Mouse (Mus musculus): ENCODE results near the gene P2rx7. TPM values are rescaled to one million over a fixed set of nuclear protein-coding genes. Genes with fewer than 3 reads are reported as not detected.

Gene P2rx7
- total and polyA plus RNA-seq, 2 experiments from 2014 or later = 3.6 to 7.3 TPM

GRCm38 (mm10) chr5:122731321-122731720, 87.6 kb downstream of the P2rx7 start:
- ATAC-seq (ENCODE audit: low FRiP score) (no peak), DNase-seq (ENCODE audit: low spot score) (no peak)

GRCm38 (mm10) chr5:122731991-122732673, 88.4 kb downstream of the P2rx7 start:
- Histone ChIP-seq H3K4me2 (ENCODE audit: low read depth, low read length, poor library complexity, severe bottlenecking) (no peak overlapping the region), H3K27ac (ENCODE audit: low read depth, low read length) (no peak overlapping the region), H3K27me3 (ENCODE audit: insufficient read depth, low read length) (no peaks in the 10 kb centered on the region), H3K36me3 (ENCODE audit: insufficient read depth, low read length) (peaks cover 17% of the 10 kb centered on the region), H3K9ac (replicated peaks; ENCODE audit: low read length, poor library complexity, severe bottlenecking) (no peak overlapping the region), H3K4me1 (ENCODE audit: insufficient read depth, low read length) (0 out of 2 replicates have a peak, but pooled peaks cover 3% of the 10 kb centered on the region), H3K9me3 (ENCODE audit: low read length) (no peaks in the 10 kb centered on the region), H3K4me3 (ENCODE audit: low read depth, low read length) (no peak overlapping the region)
- WGBS = 78% methylated on average over 15 of the region's 15 CpGs
- DNase-seq (ENCODE audit: low spot score) (no peak), ATAC-seq (ENCODE audit: low FRiP score) (no peak)
- TF ChIP-seq CTCF (IDR thresholded peaks at IDR 0.05) = no peak

More at GRCm38 (mm10) chr5:122731321-122731720, 87.6 kb downstream of the P2rx7 start:
- WGBS = 68% methylated on average over 8 of the region's 8 CpGs
- TF ChIP-seq CTCF (IDR thresholded peaks at IDR 0.05) = peak; percentile 67
- Histone ChIP-seq H3K4me2 (ENCODE audit: low read depth, low read length, poor library complexity, severe bottlenecking) (no peak overlapping the region), H3K27me3 (ENCODE audit: insufficient read depth, low read length) (no peaks in the 10 kb centered on the region), H3K27ac (ENCODE audit: low read depth, low read length) (no peak overlapping the region), H3K4me3 (ENCODE audit: low read depth, low read length) (no peak overlapping the region), H3K9ac (replicated peaks; ENCODE audit: low read length, poor library complexity, severe bottlenecking) (no peak overlapping the region), H3K9me3 (ENCODE audit: low read length) (no peaks in the 10 kb centered on the region), H3K36me3 (ENCODE audit: insufficient read depth, low read length) (peaks cover 10% of the 10 kb centered on the region), H3K4me1 (ENCODE audit: insufficient read depth, low read length) (0 out of 2 replicates have a peak, but pooled peaks cover 3% of the 10 kb centered on the region)

DNA sequence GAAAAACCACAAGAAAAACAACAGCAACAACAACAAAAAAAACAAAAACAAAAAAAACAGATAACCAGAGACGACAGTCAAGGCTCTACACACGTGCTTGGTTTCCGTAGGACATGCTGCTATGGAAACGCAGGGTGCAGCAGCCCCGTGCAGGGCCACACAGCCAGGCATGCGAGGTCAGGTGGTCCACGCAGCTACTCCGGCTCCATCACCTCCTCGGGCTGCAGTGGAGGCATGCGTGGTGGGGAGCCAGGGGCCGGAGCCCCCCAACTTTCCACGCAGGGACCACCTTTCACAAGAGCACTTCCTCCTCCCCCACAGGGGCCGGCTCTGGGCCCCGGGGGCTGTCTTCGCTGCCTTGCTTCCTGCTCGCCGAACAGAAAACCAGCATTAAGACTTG, 90.2 kb downstream of the P2rx7 start:
- 58% methylated on average over 17 of the region's 17 CpGs for WGBS
- Histone ChIP-seq H3K9me3 (ENCODE audit: low read length) (no peaks in the 10 kb centered on the region), H3K4me1 (ENCODE audit: insufficient read depth, low read length) (0 out of 2 replicates have a peak, but pooled peaks cover 3% of the 10 kb centered on the region), H3K9ac (replicated peaks; ENCODE audit: low read length, poor library complexity, severe bottlenecking) (no peak overlapping the region), H3K4me2 (ENCODE audit: low read depth, low read length, poor library complexity, severe bottlenecking) (no peak overlapping the region), H3K27ac (ENCODE audit: low read depth, low read length) (no peak overlapping the region), H3K27me3 (ENCODE audit: insufficient read depth, low read length) (no peaks in the 10 kb centered on the region), H3K4me3 (ENCODE audit: low read depth, low read length) (no peak overlapping the region), H3K36me3 (ENCODE audit: insufficient read depth, low read length) (peaks cover 22% of the 10 kb centered on the region)
- no peak for TF ChIP-seq CTCF (IDR thresholded peaks at IDR 0.05)
- DNase-seq (ENCODE audit: low spot score) = no peak
- ATAC-seq (ENCODE audit: low FRiP score) = no peak

DNA sequence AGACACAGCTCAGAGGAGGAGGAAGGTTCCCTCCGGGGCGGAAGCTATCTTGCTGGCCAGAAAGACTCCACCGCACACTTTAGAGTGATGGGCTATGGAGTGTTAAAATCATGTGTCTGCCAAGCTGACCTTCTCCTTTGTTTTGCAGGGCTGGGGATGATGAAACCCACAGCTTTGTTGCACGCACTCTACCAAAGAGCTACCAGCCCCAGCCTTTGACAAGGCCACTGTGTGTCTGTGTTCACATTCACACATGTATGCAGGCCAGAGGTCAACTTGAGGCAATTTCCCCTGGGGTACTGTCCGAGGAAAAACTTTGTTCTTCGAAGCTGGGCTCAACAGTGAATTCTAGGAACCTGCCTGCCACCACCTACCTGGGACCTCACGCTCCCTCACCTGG, 92.1 kb downstream of the P2rx7 start:
- H3K4me2 ChIP-seq (ENCODE audit: low read depth, low read length, poor library complexity, severe bottlenecking) = no peak overlapping the region
- no peak overlapping the region for H3K27ac ChIP-seq (ENCODE audit: low read depth, low read length)
- 91% methylated on average over 7 of the region's 7 CpGs for WGBS
- no peak overlapping the region for H3K9ac ChIP-seq (replicated peaks; ENCODE audit: low read length, poor library complexity, severe bottlenecking)
- DNase-seq (ENCODE audit: low spot score) (no peak), ATAC-seq (ENCODE audit: low FRiP score) (no peak)
- no peak for TF ChIP-seq CTCF (IDR thresholded peaks at IDR 0.05)
- H3K4me3 ChIP-seq (ENCODE audit: low read depth, low read length) = no peak overlapping the region
- 0 out of 2 replicates have a peak, but pooled peaks cover 3% of the 10 kb centered on the region for H3K4me1 ChIP-seq (ENCODE audit: insufficient read depth, low read length)
- H3K36me3 ChIP-seq (ENCODE audit: insufficient read depth, low read length) = peaks cover 31% of the 10 kb centered on the region
- H3K9me3 ChIP-seq (ENCODE audit: low read length) = no peaks in the 10 kb centered on the region
- H3K27me3 ChIP-seq (ENCODE audit: insufficient read depth, low read length) = no peaks in the 10 kb centered on the region

- Histone ChIP-seq H3K4me2 (ENCODE audit: low read depth, low read length, poor library complexity, severe bottlenecking) (no peak overlapping the region), H3K27me3 (ENCODE audit: insufficient read depth, low read length) (no peaks in the 10 kb centered on the region), H3K4me1 (ENCODE audit: insufficient read depth, low read length) (0 out of 2 replicates have a peak, but pooled peaks cover 3% of the 10 kb centered on the region), H3K36me3 (ENCODE audit: insufficient read depth, low read length) (peaks cover 36% of the 10 kb centered on the region), H3K9ac (replicated peaks; ENCODE audit: low read length, poor library complexity, severe bottlenecking) (no peak overlapping the region), H3K27ac (ENCODE audit: low read depth, low read length) (no peak overlapping the region), H3K4me3 (ENCODE audit: low read depth, low read length) (no peak overlapping the region), H3K9me3 (ENCODE audit: low read length) (no peaks in the 10 kb centered on the region)
- WGBS = 92% methylated on average over 15 of the region's 15 CpGs
- no peak for TF ChIP-seq CTCF (IDR thresholded peaks at IDR 0.05)
- DNase-seq (ENCODE audit: low spot score) (no peak), ATAC-seq (ENCODE audit: low FRiP score) (no peak)
These were observed 93.0 kb downstream of the P2rx7 start for GRCm38 (mm10) chr5:122736761-122737160.

Small RNAs within 50 kb of the gene (microRNA-seq; reads per million reads assigned to microRNA genes)
- gene Mir8115 (ENCODE audit: borderline number of aligned reads) = not detected

Other genes starting within 250 kb of the P2rx7 start
- 29.3 and 34.3 TPM in 2 replicates for gene Anapc7, start 222.2 kb upstream of the P2rx7 start, total RNA-seq (2014; rRNA removed)
- gene Anapc7, start 222.2 kb upstream of the P2rx7 start, polyA plus RNA-seq (2015; fragmentation: Nextera tagmentation; extraction: Ambion mirVana) = 42.8 and 43.5 TPM in 2 replicates
- 202 and 210 TPM in 2 replicates for gene Atp2a2, start 141.7 kb upstream of the P2rx7 start, total RNA-seq (2014; rRNA removed)
- gene Atp2a2, start 141.7 kb upstream of the P2rx7 start, polyA plus RNA-seq (2015; fragmentation: Nextera tagmentation; extraction: Ambion mirVana) = 40.4 and 45.2 TPM in 2 replicates
- 30.5 and 35.1 TPM in 2 replicates for gene Ift81, start 29.4 kb upstream of the P2rx7 start, total RNA-seq (2014; rRNA removed)
- 69.9 and 71.9 TPM in 2 replicates for gene Ift81, start 29.4 kb upstream of the P2rx7 start, polyA plus RNA-seq (2015; fragmentation: Nextera tagmentation; extraction: Ambion mirVana)
- 15.0 and 19.4 TPM in 2 replicates for gene P2rx4, start 63.6 kb downstream of the P2rx7 start, total RNA-seq (2014; rRNA removed)
- 14.7 and 16.1 TPM in 2 replicates for gene P2rx4, start 63.6 kb downstream of the P2rx7 start, polyA plus RNA-seq (2015; fragmentation: Nextera tagmentation; extraction: Ambion mirVana)
- 70.5 and 70.9 TPM in 2 replicates for gene Camkk2, start 135.5 kb downstream of the P2rx7 start, total RNA-seq (2014; rRNA removed)
- 66.8 and 67.5 TPM in 2 replicates for gene Camkk2, start 135.5 kb downstream of the P2rx7 start, polyA plus RNA-seq (2015; fragmentation: Nextera tagmentation; extraction: Ambion mirVana)
- 463 and 516 TPM in 2 replicates for gene Anapc5, start 177.4 kb downstream of the P2rx7 start, total RNA-seq (2014; rRNA removed)
- 461 and 464 TPM in 2 replicates for gene Anapc5, start 177.4 kb downstream of the P2rx7 start, polyA plus RNA-seq (2015; fragmentation: Nextera tagmentation; extraction: Ambion mirVana)
- 24.5 and 41.5 TPM in 2 replicates for gene Rnf34, start 206.1 kb downstream of the P2rx7 start, total RNA-seq (2014; rRNA removed)
- 36.1 and 38.0 TPM in 2 replicates for gene Rnf34, start 206.1 kb downstream of the P2rx7 start, polyA plus RNA-seq (2015; fragmentation: Nextera tagmentation; extraction: Ambion mirVana)

Data from midbrain, postnatal 0 days (tissue).